Mouse (Mus musculus) CH12.LX (cell line): ENCODE measurements at regions not wholly inside any gene's neighbourhood (a gene's known extent, or its start where the extent isn't known, plus 50 kb on each side); places are given as distances from the start of the nearest gene placed in this dataset.

Experiments used
- DNase-seq: peaks from one replicate; pipeline ENCODE4 v3.0.0-alpha.2; 2013; ENCODE audit errors: extremely low read depth
- H3K27ac ChIP-seq: 2 replicates; pipeline ENCODE4 v1.5.1; 2012; ENCODE audit warnings: low read depth, mild to moderate bottlenecking, control low read depth, moderate library complexity; ENCODE audit not compliant: insufficient read depth
- H3K27me3 ChIP-seq: replicated peaks from 2 replicates; pipeline ENCODE3; 2012; ENCODE audit warnings: inconsistent platforms
- H3K36me3 ChIP-seq, 2 experiments: replicated peaks in 1 of 2; 2 replicates each; pipeline versions ENCODE3 to v1.6.1; 2012; ENCODE audit warnings: inconsistent platforms in 1 of 2, low read length in 1 of 2, mild to moderate bottlenecking in 1 of 2, mixed read lengths in 1 of 2, moderate library complexity in 1 of 2; ENCODE audit not compliant: control insufficient read depth in 1 of 2, insufficient read depth in 1 of 2
- H3K4me1 ChIP-seq, 2 experiments: 2 replicates each; pipeline ENCODE4 v1.6.1; 2012; ENCODE audit warnings: inconsistent platforms in 1 of 2, moderate library complexity in 1 of 2; ENCODE audit not compliant: insufficient read depth in 2 of 2, control insufficient read depth in 1 of 2
- H3K4me2 ChIP-seq: 2 replicates; pipeline ENCODE4 v1.6.1; 2012; ENCODE audit warnings: low read depth, mild to moderate bottlenecking, control low read depth; ENCODE audit not compliant: poor library complexity, insufficient read depth, severe bottlenecking
- H3K4me3 ChIP-seq, 3 experiments: fragments of 150-350 bp in 1 of 3; sonication (generic) in 1 of 3; replicated peaks in 1 of 3; 2 replicates each; pipeline versions ENCODE3 to v1.5.1; 2011 to 2012; ENCODE audit warnings: low read depth in 2 of 3, low read length in 2 of 3, mild to moderate bottlenecking in 2 of 3, moderate library complexity in 2 of 3, control low read depth in 1 of 3, improper control_type of control experiment in 1 of 3, inconsistent platforms in 1 of 3, mixed read lengths in 1 of 3; ENCODE audit not compliant: poor library complexity in 1 of 3
- H3K79me2 ChIP-seq: replicated peaks from 2 replicates; pipeline ENCODE4 v1.6.1; 2012; ENCODE audit warnings: mild to moderate bottlenecking, moderate library complexity; ENCODE audit not compliant: control insufficient read depth, poor library complexity, insufficient read depth, severe bottlenecking; ENCODE audit errors: extremely low read depth
- H3K9ac ChIP-seq: 2 replicates; pipeline ENCODE4 v1.6.1; 2012; ENCODE audit warnings: low read depth, mild to moderate bottlenecking, control low read depth, moderate library complexity; ENCODE audit not compliant: insufficient read depth
- H3K9me3 ChIP-seq: replicated peaks from 2 replicates; pipeline ENCODE3; 2012; ENCODE audit warnings: low read length, inconsistent platforms, mixed read lengths
- BHLHE40 ChIP-seq: IDR thresholded peaks from 2 replicates; pipeline ENCODE4 v1.6.1; 2011; ENCODE audit warnings: mild to moderate bottlenecking, low read depth, low read length, improper control_type of control experiment
- CHD1 ChIP-seq: IDR thresholded peaks from 2 replicates; pipeline ENCODE4 v1.6.1; 2012; ENCODE audit warnings: low read depth, low read length, improper control_type of control experiment, inconsistent platforms
- CHD2 ChIP-seq: IDR thresholded peaks from 2 replicates; pipeline ENCODE4 v1.6.1; 2011; ENCODE audit warnings: low read length, improper control_type of control experiment
- CTCF ChIP-seq, 2 experiments: IDR thresholded peaks in 1 of 2; conservative IDR thresholded peaks in 1 of 2; 2 replicates each; pipeline ENCODE4 v1.5.1; 2011 to 2012; ENCODE audit warnings: low read depth in 2 of 2, low read length in 2 of 2, improper control_type of control experiment in 1 of 2, inconsistent platforms in 1 of 2, mild to moderate bottlenecking in 1 of 2, moderate library complexity in 1 of 2
- E2F4 ChIP-seq: IDR thresholded peaks from 2 replicates; pipeline ENCODE4 v1.6.1; 2011; ENCODE audit warnings: low read depth, low read length, improper control_type of control experiment; ENCODE audit not compliant: insufficient replicate concordance
- ELF1 ChIP-seq: IDR thresholded peaks from 2 replicates; pipeline ENCODE4 v1.6.1; 2014; ENCODE audit warnings: low read depth, mild to moderate bottlenecking, inconsistent platforms, low read length, improper control_type of control experiment
- EP300 ChIP-seq: IDR thresholded peaks from 2 replicates; pipeline ENCODE4 v1.6.1; 2011; ENCODE audit warnings: low read length, improper control_type of control experiment
- ETS1 ChIP-seq: conservative IDR thresholded peaks from 2 replicates; pipeline ENCODE4 v1.6.1; 2012; ENCODE audit warnings: low read depth, mild to moderate bottlenecking, inconsistent platforms, low read length, improper control_type of control experiment, moderate library complexity
- HCFC1 ChIP-seq: IDR thresholded peaks from 2 replicates; pipeline ENCODE4 v1.6.1; 2012; ENCODE audit warnings: low read depth, mild to moderate bottlenecking, inconsistent platforms, low read length, improper control_type of control experiment
- IRF4 ChIP-seq: IDR thresholded peaks from 2 replicates; pipeline ENCODE4 v1.6.1; 2014; ENCODE audit warnings: low read depth, mild to moderate bottlenecking, inconsistent platforms, low read length, improper control_type of control experiment
- JUN ChIP-seq: IDR thresholded peaks from 2 replicates; pipeline ENCODE4 v1.6.1; 2011; ENCODE audit warnings: low read depth, mild to moderate bottlenecking, low read length, improper control_type of control experiment, moderate library complexity; ENCODE audit not compliant: insufficient read depth
- JUND ChIP-seq: conservative IDR thresholded peaks from 2 replicates; pipeline ENCODE4 v1.6.1; 2011; ENCODE audit warnings: low read depth, low read length, improper control_type of control experiment
- MAFK ChIP-seq: IDR thresholded peaks from 2 replicates; pipeline ENCODE4 v1.6.1; 2011; ENCODE audit warnings: low read length, improper control_type of control experiment; ENCODE audit not compliant: insufficient replicate concordance
- MAX ChIP-seq: IDR thresholded peaks from 2 replicates; pipeline ENCODE4 v1.6.1; 2011; ENCODE audit warnings: low read length, improper control_type of control experiment
- MAZ ChIP-seq: IDR thresholded peaks from 2 replicates; pipeline ENCODE4 v1.6.1; 2012; ENCODE audit warnings: low read depth, mild to moderate bottlenecking, inconsistent platforms, low read length, improper control_type of control experiment, moderate library complexity
- MEF2A ChIP-seq: IDR thresholded peaks from 2 replicates; pipeline ENCODE4 v1.6.1; 2014; ENCODE audit warnings: low read depth, mild to moderate bottlenecking, inconsistent platforms, low read length, improper control_type of control experiment, borderline replicate concordance
- MYC ChIP-seq: IDR thresholded peaks from 2 replicates; pipeline ENCODE4 v1.6.1; 2011; ENCODE audit warnings: low read depth, mild to moderate bottlenecking, improper control_type of control experiment, low read length
- PAX5 ChIP-seq: IDR thresholded peaks from 2 replicates; pipeline ENCODE4 v1.6.1; 2012; ENCODE audit warnings: low read length, inconsistent platforms, mixed read lengths
- POLR2A ChIP-seq: IDR thresholded peaks from 2 replicates; pipeline ENCODE4 v1.6.1; 2011; ENCODE audit warnings: low read depth, mild to moderate bottlenecking, improper control_type of control experiment, low read length
- POLR2AphosphoS2 ChIP-seq: IDR thresholded peaks from 2 replicates; pipeline ENCODE4 v1.6.1; 2011; ENCODE audit warnings: low read depth, low read length, improper control_type of control experiment
- RAD21 ChIP-seq: IDR thresholded peaks from 2 replicates; pipeline ENCODE4 v1.6.1; 2011; ENCODE audit warnings: low read depth, mild to moderate bottlenecking, low read length, improper control_type of control experiment, moderate library complexity
- SMC3 ChIP-seq: IDR thresholded peaks from 2 replicates; pipeline ENCODE4 v1.6.1; 2011; ENCODE audit warnings: low read depth, low read length, improper control_type of control experiment
- ZC3H11A ChIP-seq: IDR thresholded peaks from 2 replicates; pipeline ENCODE4 v1.6.1; 2012; ENCODE audit warnings: low read depth, mild to moderate bottlenecking, inconsistent platforms, low read length, improper control_type of control experiment
- ZKSCAN1 ChIP-seq: IDR thresholded peaks from 2 replicates; pipeline ENCODE4 v1.6.1; 2012; ENCODE audit warnings: low read depth, inconsistent platforms, low read length, improper control_type of control experiment, borderline replicate concordance
- ZMIZ1 ChIP-seq: IDR thresholded peaks from 2 replicates; pipeline ENCODE4 v1.6.1; 2012; ENCODE audit warnings: low read depth, mild to moderate bottlenecking, inconsistent platforms, low read length, improper control_type of control experiment
- dilution Hi-C: fragments of 300-500 bp; cut with MboI; formaldehyde crosslinking; loops from 2 replicates; pipeline ENCODE4 v1.14.3; 2020; ENCODE audit warnings: low sequenced_read_pairs; ENCODE audit not compliant: extremely low pct_unique_long_range_greater_than_20kb, extremely low pct_ligation_motif_present
- in situ Hi-C: fragments of 300-500 bp; cut with MboI; formaldehyde crosslinking; loops from 3 replicates; pipeline ENCODE4 v1.14.3; 2019; ENCODE audit warnings: low sequenced_read_pairs, low pct_ligation_motif_present, low pct_unique_long_range_greater_than_20kb, mixed read lengths

DNA sequence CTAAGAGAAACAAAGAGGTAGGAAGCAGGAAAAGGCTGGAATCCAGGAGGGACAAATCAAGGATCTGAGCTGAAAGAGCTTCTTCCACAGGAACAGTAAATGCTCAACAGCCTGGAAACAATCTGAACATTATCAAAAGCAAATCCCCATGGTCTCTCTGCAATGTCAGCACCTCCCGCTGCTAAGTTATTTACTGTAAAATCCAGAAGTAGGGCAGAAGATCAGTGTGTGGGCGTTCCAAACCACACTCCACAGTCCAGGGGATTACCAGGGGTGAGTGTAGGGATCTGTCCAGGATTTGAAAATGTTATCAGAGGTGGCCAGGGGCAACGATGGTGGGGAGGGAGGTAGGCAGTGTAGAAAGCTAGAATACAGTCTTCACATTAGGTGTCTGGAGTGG lies 124.0 kb downstream of the Fasl start:
- no peaks in the 10 kb centered on the region for H3K79me2 ChIP-seq
- no peak overlapping the region for H3K9ac ChIP-seq
- no peaks in the 10 kb centered on the region for H3K27me3 ChIP-seq
- H3K4me1 ChIP-seq, result 0 out of 4 replicates have a peak, but pooled peaks cover 0 to under 1% of the 10 kb centered on the region in 2 experiments
- TF ChIP-seq ELF1 (no peak), MYC (no peak), ZC3H11A (no peak), JUN (no peak), SMC3 (no peak), POLR2A (no peak), MAX (no peak), PAX5 (no peak), JUND (no peak), RAD21 (no peak), CHD1 (no peak)
- no peaks in the 10 kb centered on the region for H3K36me3 ChIP-seq
- no peaks in the 10 kb centered on the region for H3K9me3 ChIP-seq
- dilution Hi-C loops, result no loop called here
- no peak overlapping the region for H3K4me3 ChIP-seq
- H3K4me2 ChIP-seq, result no peak overlapping the region
- in situ Hi-C loops, result no loop called here
- no peak for DNase-seq
- H3K27ac ChIP-seq, result no peak overlapping the region

- dilution Hi-C loops, result no loop called here
- H3K9me3 ChIP-seq, result peaks cover 3% of the 10 kb centered on the region
- TF ChIP-seq PAX5 (no peak), ELF1 (no peak), JUN (no peak), BHLHE40 (no peak), E2F4 (no peak), MAFK (no peak), MAZ (no peak)
- in situ Hi-C loops, result no loop called here
- no peaks in the 10 kb centered on the region for H3K79me2 ChIP-seq
- H3K27ac ChIP-seq, result no peak overlapping the region
- H3K9ac ChIP-seq, result no peak overlapping the region
- no peaks in the 10 kb centered on the region for H3K36me3 ChIP-seq
- DNase-seq, result no peak
- H3K4me3 ChIP-seq, result no peak overlapping the region
- H3K27me3 ChIP-seq, result no peaks in the 10 kb centered on the region
- no peaks in the 10 kb centered on the region for H3K4me1 ChIP-seq
- H3K4me2 ChIP-seq, result no peak overlapping the region
Observed at GRCm38 (mm10) chr1:161663351-161663750, 124.9 kb downstream of the Fasl start.

DNA sequence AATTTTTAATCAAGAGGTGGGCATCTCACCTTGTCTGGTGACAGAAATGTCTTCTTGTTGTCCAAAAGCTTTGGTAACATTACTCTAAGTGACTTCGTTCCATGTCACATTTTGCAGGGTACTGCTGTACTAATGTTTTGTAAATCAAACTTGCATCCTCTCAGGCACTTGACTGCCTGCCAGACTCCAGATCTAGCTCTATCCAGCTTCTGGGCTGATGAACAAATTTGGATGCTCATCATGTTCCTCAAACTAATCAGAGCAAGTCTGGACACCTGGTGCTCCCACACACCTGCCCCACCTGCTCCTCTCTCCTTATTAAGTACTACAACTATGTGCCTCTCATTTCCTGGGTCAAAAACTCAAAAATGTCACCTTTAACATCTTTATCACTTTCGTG lies 126.1 kb downstream of the Fasl start:
- dilution Hi-C loops (no loop called here), in situ Hi-C loops (no loop called here)
- H3K4me2 ChIP-seq, result no peak overlapping the region

More for the DNA sequence above, 126.1 kb downstream of the Fasl start:
- Histone ChIP-seq H3K79me2 (no peaks in the 10 kb centered on the region), H3K4me3 (no peak overlapping the region), H3K9me3 (peaks cover 3% of the 10 kb centered on the region), H3K9ac (no peak overlapping the region), H3K27me3 (no peaks in the 10 kb centered on the region), H3K27ac (no peak overlapping the region), H3K36me3 (no peaks in the 10 kb centered on the region), H3K4me1 (peaks cover 0 to 8% of the 10 kb centered on the region in 2 experiments; a peak in 2 of 4 replicates)
- DNase-seq, result no peak
- no peak for TF ChIP-seq HCFC1
- no peak for TF ChIP-seq EP300
- TF ChIP-seq MEF2A, result no peak
- TF ChIP-seq CTCF (conservative IDR thresholded peaks at IDR 0.05 in 1 of 2, IDR thresholded peaks at IDR 0.05 in 1 of 2; ENCODE audit: low read depth in 2 of 2, low read length in 2 of 2), result no peak
- TF ChIP-seq CHD2, result no peak
- TF ChIP-seq ETS1, result no peak
- TF ChIP-seq JUND, result no peak
- TF ChIP-seq IRF4, result no peak
- no peak for TF ChIP-seq POLR2A
- TF ChIP-seq ZKSCAN1, result no peak
- TF ChIP-seq POLR2AphosphoS2, result no peak
- no peak for TF ChIP-seq ZMIZ1
